Mouse (Mus musculus) ES-Bruce4 (cell line): Measurements from ENCODE around the gene Myo18b.

Experiments used
- CTCF ChIP-seq: IDR thresholded peaks from one replicate; pipeline ENCODE4 v1.8.1; 2011; ENCODE audit warnings: low read depth, low read length
- EP300 ChIP-seq: IDR thresholded peaks from 2 replicates; pipeline ENCODE4 v1.6.1; 2011; ENCODE audit warnings: low read depth, low read length; ENCODE audit not compliant: insufficient read depth

DNA sequence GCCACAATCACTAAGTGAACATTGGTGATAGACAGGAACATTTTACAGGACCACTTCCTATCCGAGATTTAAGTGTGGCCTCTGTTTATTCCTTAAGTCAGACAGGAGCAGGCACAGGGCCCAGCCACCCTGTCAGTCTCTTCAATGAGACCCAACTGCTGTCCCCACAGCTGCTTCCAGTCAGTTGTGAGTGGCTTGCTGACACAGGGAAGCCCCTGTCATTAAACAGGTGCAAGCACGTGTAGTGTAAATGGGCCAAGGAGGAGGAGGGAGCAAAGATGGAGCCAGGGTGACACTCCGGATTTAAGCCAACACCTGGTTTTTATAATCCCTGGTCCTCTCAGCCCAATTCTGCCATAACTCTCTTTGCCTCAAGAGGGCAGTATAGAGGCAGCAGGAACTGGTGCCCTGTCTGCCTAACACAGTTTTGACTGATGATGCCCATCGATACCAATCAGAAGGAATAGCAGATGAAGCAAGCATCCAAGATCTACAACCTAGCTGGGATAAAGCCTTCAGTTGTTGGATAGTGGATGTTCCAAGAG is 19.2 kb downstream of the Myo18b start:
- TF ChIP-seq EP300 (no peak), CTCF (peak; percentile 56)
